Mouse (Mus musculus) embryonic facial prominence, embryonic 13.5 days (tissue): Measurements from ENCODE around the gene Gtf2f2. TPM values are rescaled to one million over a fixed set of nuclear protein-coding genes. Genes with fewer than 3 reads are reported as not detected.

Source experiments
- ATAC-seq: fragments of 200-750 bp; cut with Nextera tagmentation; 2 replicates; pipeline ENCODE4 v1.8.0; 2017; ENCODE audit warnings: low read depth; ENCODE audit not compliant: insufficient number of reproducible peaks, insufficient read depth, low FRiP score, low TSS enrichment
- H3K27ac ChIP-seq: fragments of 300-500 bp; sonication (generic); 2 replicates; pipeline ENCODE4 v1.5.1; 2015; ENCODE audit warnings: moderate library complexity, mild to moderate bottlenecking, inconsistent platforms
- H3K27me3 ChIP-seq: fragments of 300-500 bp; sonication (generic); 2 replicates; pipeline ENCODE4 v1.6.1; 2015; ENCODE audit warnings: mild to moderate bottlenecking, inconsistent platforms
- H3K36me3 ChIP-seq: fragments of 300-500 bp; sonication (generic); 2 replicates; pipeline ENCODE4 v1.6.1; 2015; ENCODE audit warnings: mild to moderate bottlenecking, inconsistent platforms
- H3K4me1 ChIP-seq: fragments of 300-500 bp; sonication (generic); 2 replicates; pipeline ENCODE4 v1.6.1; 2015; ENCODE audit warnings: inconsistent platforms
- H3K4me2 ChIP-seq: fragments of 300-500 bp; sonication (generic); 2 replicates; pipeline ENCODE4 v1.6.1; 2015; ENCODE audit warnings: moderate library complexity, mild to moderate bottlenecking, inconsistent platforms
- H3K4me3 ChIP-seq: fragments of 300-500 bp; sonication (generic); 2 replicates; pipeline ENCODE4 v1.5.1; 2015; ENCODE audit warnings: mild to moderate bottlenecking, inconsistent platforms
- H3K9ac ChIP-seq: fragments of 300-500 bp; sonication (generic); 2 replicates; pipeline ENCODE4 v1.6.1; 2015; ENCODE audit warnings: mild to moderate bottlenecking, inconsistent platforms
- H3K9me3 ChIP-seq: fragments of 300-500 bp; sonication (generic); 2 replicates; pipeline ENCODE4 v1.6.1; 2016; ENCODE audit warnings: inconsistent platforms
- WGBS: fragments of 180-500 bp; shearing (Covaris S2); methylation state at CpG from one replicate; pipeline ENCODE4 v1.1.7; 2015; ENCODE audit warnings: mixed read lengths; 5-methylcytosine and 5-hydroxymethylcytosine counted together
- polyA plus RNA-seq: library from polyadenylated mRNA; unstranded; fragments of >200 nt; fragmentation: Nextera tagmentation; extraction: Ambion mirVana; gene quantifications from 2 replicates; pipeline ENCODE4 v1.2.1, GENCODE M21; 2015

Gene Gtf2f2
- polyA plus RNA-seq, 1 experiment from 2014 or later: 39.0 TPM

- H3K4me2 ChIP-seq: no peak overlapping the region
- no peak for ATAC-seq
- H3K27ac ChIP-seq: no peak overlapping the region
- H3K9ac ChIP-seq: no peak overlapping the region
- 86% methylated on average over 6 of the region's 6 CpGs for WGBS
- no peaks in the 10 kb centered on the region for H3K9me3 ChIP-seq
- peaks cover 5% of the 10 kb centered on the region; the same call in 1 of the 2 replicates for H3K36me3 ChIP-seq
- H3K4me3 ChIP-seq: no peak overlapping the region
- H3K4me1 ChIP-seq: no peaks in the 10 kb centered on the region
- H3K27me3 ChIP-seq: no peaks in the 10 kb centered on the region
Observed at GRCm38 (mm10) chr14:75911968-75912367, 98.7 kb downstream of the Gtf2f2 start.

DNA sequence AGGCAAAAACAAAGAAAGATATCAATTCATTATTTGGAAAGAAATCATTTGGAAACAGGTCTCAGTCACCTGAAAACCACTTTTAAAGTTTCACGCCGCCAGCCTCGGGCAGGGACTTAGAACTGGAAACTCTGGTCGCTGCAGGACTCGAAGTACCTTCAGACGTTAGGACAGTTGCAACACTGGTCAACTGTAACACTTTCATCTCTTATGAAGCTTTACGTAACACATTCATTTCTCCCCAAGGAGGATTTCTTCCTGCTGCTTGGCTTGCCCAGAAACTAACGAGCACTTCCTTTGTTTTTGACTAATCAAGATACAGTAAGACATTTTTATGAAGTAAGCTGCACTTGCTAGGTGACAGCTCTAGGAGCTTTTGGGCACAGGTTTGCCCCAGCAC is 103.7 kb downstream of the Gtf2f2 start:
- peaks cover 8% of the 10 kb centered on the region; the same call in 1 of the 2 replicates for H3K4me1 ChIP-seq

GRCm38 (mm10) chr14:75904972-75905371 is 105.7 kb downstream of the Gtf2f2 start:
- H3K9ac ChIP-seq: no peak overlapping the region
- peaks cover 21% of the 10 kb centered on the region for H3K4me1 ChIP-seq
- no peak overlapping the region for H3K27ac ChIP-seq
- WGBS: 92% methylated on average over 3 of the region's 3 CpGs
- H3K36me3 ChIP-seq: peaks cover 23% of the 10 kb centered on the region
- H3K4me2 ChIP-seq: no peak overlapping the region
- no peak for ATAC-seq
- no peaks in the 10 kb centered on the region for H3K27me3 ChIP-seq
- H3K9me3 ChIP-seq: no peaks in the 10 kb centered on the region
- H3K4me3 ChIP-seq: no peak overlapping the region

More for the DNA sequence above, 103.7 kb downstream of the Gtf2f2 start:
- H3K9me3 ChIP-seq: no peaks in the 10 kb centered on the region
- H3K27ac ChIP-seq: no peak overlapping the region
- no peak overlapping the region for H3K9ac ChIP-seq
- H3K36me3 ChIP-seq: peaks cover 23% of the 10 kb centered on the region
- no peak overlapping the region for H3K4me3 ChIP-seq
- no peak overlapping the region for H3K4me2 ChIP-seq
- WGBS: 87% methylated on average over 8 of the region's 8 CpGs
- ATAC-seq: no peak
- H3K27me3 ChIP-seq: no peaks in the 10 kb centered on the region

- H3K27ac ChIP-seq: no peak overlapping the region
- ATAC-seq: no peak
- 93% methylated on average over 3 of the region's 3 CpGs for WGBS
Observed at GRCm38 (mm10) chr14:75903131-75903530, 107.5 kb downstream of the Gtf2f2 start.

DNA sequence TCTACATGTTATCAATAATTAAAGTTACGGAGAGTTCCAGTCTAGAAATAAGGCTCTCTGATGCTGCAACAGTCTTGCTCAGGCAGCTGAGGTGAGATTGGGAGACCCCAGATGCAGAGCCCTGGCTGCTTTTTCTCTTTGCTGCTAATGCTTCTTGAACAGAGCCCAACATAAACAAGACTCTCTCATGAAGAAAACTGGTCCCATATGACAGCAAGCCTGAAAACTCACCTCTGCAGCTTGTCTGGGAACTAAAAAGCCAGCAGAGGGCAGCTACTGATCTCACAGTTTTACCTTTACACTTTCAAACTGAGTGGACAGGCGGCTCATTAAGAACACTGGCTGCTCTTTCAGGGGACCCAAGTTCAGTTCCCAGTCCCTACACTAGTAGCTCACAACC is 108.7 kb downstream of the Gtf2f2 start:
- H3K9me3 ChIP-seq: no peaks in the 10 kb centered on the region
- H3K4me1 ChIP-seq: peaks cover 23% of the 10 kb centered on the region
- peak overlapping the region; percentile 34; the same call in 1 of the 2 replicates for H3K27ac ChIP-seq
- no peak overlapping the region for H3K9ac ChIP-seq
- H3K27me3 ChIP-seq: no peaks in the 10 kb centered on the region
- no peak for ATAC-seq
- H3K4me3 ChIP-seq: no peak overlapping the region
- no peak overlapping the region for H3K4me2 ChIP-seq
- peaks cover 27% of the 10 kb centered on the region for H3K36me3 ChIP-seq
- WGBS: 76% methylated on average over 2 of the region's 2 CpGs

More at GRCm38 (mm10) chr14:75903131-75903530, 107.5 kb downstream of the Gtf2f2 start:
- no peaks in the 10 kb centered on the region for H3K27me3 ChIP-seq
- no peak overlapping the region for H3K4me2 ChIP-seq
- no peak overlapping the region for H3K9ac ChIP-seq
- peaks cover 23% of the 10 kb centered on the region for H3K36me3 ChIP-seq
- H3K4me1 ChIP-seq: peaks cover 23% of the 10 kb centered on the region
- no peaks in the 10 kb centered on the region for H3K9me3 ChIP-seq
- H3K4me3 ChIP-seq: no peak overlapping the region

- 0 out of 2 replicates have a peak overlapping the region, but pooled peaks have one; percentile 21 for H3K9ac ChIP-seq
- no peaks in the 10 kb centered on the region for H3K9me3 ChIP-seq
- WGBS: 38% methylated on average over 5 of the region's 5 CpGs
- H3K4me3 ChIP-seq: no peak overlapping the region
- peak overlapping the region; percentile 72 for H3K27ac ChIP-seq
- H3K4me1 ChIP-seq: peaks cover 23% of the 10 kb centered on the region
- H3K4me2 ChIP-seq: no peak overlapping the region
- peaks cover 26% of the 10 kb centered on the region for H3K36me3 ChIP-seq
- no peak for ATAC-seq
- no peaks in the 10 kb centered on the region for H3K27me3 ChIP-seq
Observed at GRCm38 (mm10) chr14:75900793-75901499, 109.7 kb downstream of the Gtf2f2 start.

DNA sequence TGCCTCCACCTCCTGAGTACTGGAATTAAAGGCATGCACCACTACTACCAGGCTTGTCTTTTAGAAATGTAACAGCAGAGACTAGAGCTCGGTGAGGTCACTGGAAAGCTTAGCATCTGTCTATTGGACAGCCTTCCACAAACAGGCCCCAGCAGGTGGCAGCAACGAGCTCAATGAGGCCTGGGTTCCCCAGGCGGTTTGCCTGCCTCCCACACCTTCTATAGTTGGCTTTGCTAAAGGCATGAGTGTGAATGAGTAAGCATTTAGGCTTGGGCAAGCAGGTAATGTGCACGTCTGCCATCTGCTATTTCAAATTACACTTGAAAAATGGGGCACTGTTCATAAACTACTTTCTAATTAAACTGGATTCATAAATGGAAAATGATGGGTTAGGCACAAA is 111.1 kb downstream of the Gtf2f2 start:
- Histone ChIP-seq H3K4me3 (no peak overlapping the region), H3K36me3 (peaks cover 22% of the 10 kb centered on the region), H3K9ac (no peak overlapping the region), H3K4me2 (no peak overlapping the region), H3K9me3 (no peaks in the 10 kb centered on the region), H3K27ac (no peak overlapping the region), H3K27me3 (no peaks in the 10 kb centered on the region), H3K4me1 (peaks cover 23% of the 10 kb centered on the region)
- no peak for ATAC-seq
- WGBS: 24% methylated on average over 4 of the region's 4 CpGs

DNA sequence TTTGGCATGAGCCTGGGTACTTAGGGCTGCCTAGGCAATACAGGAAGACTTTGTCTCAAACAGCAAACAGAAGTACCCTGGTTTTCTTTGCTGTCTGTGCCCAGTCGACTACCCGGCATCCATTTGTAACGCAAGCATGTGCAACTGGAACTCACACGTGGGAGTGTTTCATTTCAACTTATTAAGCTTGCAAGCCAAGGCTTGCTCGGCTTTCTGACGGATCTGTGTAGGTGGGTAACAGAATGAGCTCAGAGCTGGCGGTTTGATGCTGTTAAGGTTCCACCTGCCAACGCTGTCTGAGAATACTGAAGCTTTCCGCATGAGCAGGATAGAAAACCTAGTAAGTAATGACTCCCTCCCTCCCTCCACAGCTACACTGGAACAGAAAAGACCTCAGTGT is 118.5 kb downstream of the Gtf2f2 start:
- 79% methylated on average over 9 of the region's 9 CpGs for WGBS
- no peak overlapping the region for H3K4me2 ChIP-seq
- peaks cover 19% of the 10 kb centered on the region for H3K36me3 ChIP-seq
- H3K27ac ChIP-seq: 0 out of 2 replicates have a peak overlapping the region, but pooled peaks have one; percentile 8
- no peak for ATAC-seq
- no peaks in the 10 kb centered on the region for H3K27me3 ChIP-seq
- no peaks in the 10 kb centered on the region for H3K9me3 ChIP-seq
- no peak overlapping the region for H3K9ac ChIP-seq
- no peaks in the 10 kb centered on the region for H3K4me1 ChIP-seq
- no peak overlapping the region for H3K4me3 ChIP-seq

DNA sequence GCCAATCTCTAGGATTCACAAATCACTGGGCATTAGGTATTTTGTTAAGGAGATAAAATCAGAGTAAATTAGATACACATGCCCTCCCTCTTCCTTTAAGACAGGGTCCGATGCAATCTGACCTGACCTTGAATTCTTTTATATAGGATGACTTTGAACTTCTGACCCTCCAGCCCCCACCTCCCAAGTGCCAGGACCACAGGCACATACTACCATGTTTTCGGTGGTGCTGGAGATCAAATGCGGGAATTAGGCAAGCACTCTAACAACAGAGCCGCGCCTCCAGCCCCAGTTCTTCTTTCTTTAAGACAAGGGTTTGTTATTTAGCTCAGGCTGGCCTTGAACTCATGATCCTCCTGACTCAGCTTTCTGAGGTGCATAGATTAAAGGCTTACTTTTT is 126.8 kb downstream of the Gtf2f2 start:
- no peak overlapping the region for H3K4me3 ChIP-seq
- H3K36me3 ChIP-seq: no peaks in the 10 kb centered on the region
- H3K27me3 ChIP-seq: no peaks in the 10 kb centered on the region
- H3K9ac ChIP-seq: no peak overlapping the region
- 62% methylated on average over 5 of the region's 5 CpGs for WGBS
- no peaks in the 10 kb centered on the region for H3K9me3 ChIP-seq
- no peak overlapping the region for H3K27ac ChIP-seq
- H3K4me2 ChIP-seq: no peak overlapping the region
- no peak for ATAC-seq
- H3K4me1 ChIP-seq: peaks cover 8% of the 10 kb centered on the region

- H3K4me1 ChIP-seq: peaks cover 8% of the 10 kb centered on the region
Observed at GRCm38 (mm10) chr14:75883330-75883729, 127.3 kb downstream of the Gtf2f2 start.

DNA sequence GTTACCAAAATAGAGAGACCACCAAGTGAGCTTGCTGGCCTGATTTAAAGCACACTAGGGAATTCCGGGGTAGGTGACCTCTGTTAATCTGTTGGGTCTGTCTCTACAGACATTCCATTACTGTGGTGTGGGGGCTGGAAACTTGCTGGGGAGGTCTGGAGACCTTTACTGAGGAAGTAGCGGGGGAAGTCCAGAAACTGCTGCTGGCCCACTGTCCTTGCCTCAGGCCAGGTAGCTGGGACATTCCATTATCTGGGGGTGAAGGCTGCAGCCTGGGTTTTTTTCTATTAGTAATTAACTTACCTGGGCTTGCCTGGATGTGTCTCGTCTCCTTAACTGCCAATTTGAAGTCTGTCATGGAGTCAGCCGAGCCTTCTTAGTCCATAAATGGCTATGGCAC is 128.8 kb downstream of the Gtf2f2 start:
- no peaks in the 10 kb centered on the region for H3K27me3 ChIP-seq
- no peaks in the 10 kb centered on the region for H3K9me3 ChIP-seq
- 30% methylated on average over 4 of the region's 4 CpGs for WGBS
- H3K4me3 ChIP-seq: no peak overlapping the region
- no peak overlapping the region for H3K9ac ChIP-seq
- no peak overlapping the region for H3K4me2 ChIP-seq
- no peaks in the 10 kb centered on the region for H3K36me3 ChIP-seq
- H3K4me1 ChIP-seq: peaks cover 8% of the 10 kb centered on the region
- ATAC-seq: no peak
- no peak overlapping the region for H3K27ac ChIP-seq

More at GRCm38 (mm10) chr14:75883330-75883729, 127.3 kb downstream of the Gtf2f2 start:
- WGBS: 73% methylated on average over 5 of the region's 5 CpGs
- Histone ChIP-seq H3K4me3 (no peak overlapping the region), H3K9me3 (no peaks in the 10 kb centered on the region), H3K27ac (no peak overlapping the region), H3K4me2 (no peak overlapping the region), H3K9ac (no peak overlapping the region), H3K27me3 (no peaks in the 10 kb centered on the region), H3K36me3 (no peaks in the 10 kb centered on the region)
- no peak for ATAC-seq

DNA sequence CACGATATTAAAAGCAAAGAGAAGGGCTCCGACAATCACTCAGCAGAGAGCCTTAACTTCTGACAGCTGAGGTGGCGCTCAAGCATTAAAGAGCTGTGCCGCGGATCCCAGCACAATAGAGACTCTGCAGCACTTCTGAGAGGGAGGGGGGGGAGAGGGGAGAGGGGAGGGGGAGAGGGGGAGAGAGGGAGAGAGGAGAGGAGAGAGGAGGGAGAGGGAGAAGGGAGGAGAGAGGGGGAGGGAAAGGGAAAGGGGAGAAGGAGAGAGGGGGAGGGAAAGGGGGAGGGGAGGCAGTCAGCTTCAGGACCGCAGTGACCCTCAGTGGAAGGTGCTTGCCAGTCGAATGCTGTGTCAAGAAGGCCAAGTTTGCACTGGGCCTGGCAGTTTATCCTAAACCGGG is 131.7 kb downstream of the Gtf2f2 start:
- 25% methylated on average over 8 of the region's 8 CpGs for WGBS
- no peaks in the 10 kb centered on the region for H3K9me3 ChIP-seq
- no peaks in the 10 kb centered on the region for H3K36me3 ChIP-seq
- no peak for ATAC-seq
- H3K27ac ChIP-seq: no peak overlapping the region
- peaks cover 8% of the 10 kb centered on the region for H3K4me1 ChIP-seq
- H3K9ac ChIP-seq: no peak overlapping the region
- H3K4me3 ChIP-seq: no peak overlapping the region
- H3K4me2 ChIP-seq: no peak overlapping the region
- H3K27me3 ChIP-seq: no peaks in the 10 kb centered on the region
